Mouse (Mus musculus): ENCODE results near the gene Gck. TPM values are rescaled to one million over a fixed set of nuclear protein-coding genes. Genes with fewer than 3 reads are reported as not detected.
A peak's percentile ranks its signal among the peaks of the same experiment; 100 is the strongest.
"Not testable (repeated sequence)": the region's sequence is repeated elsewhere in the genome, so short reads cannot be mapped to it uniquely, and the experiment has no call there.

The Gck gene
- polyA plus RNA-seq, 1 experiment from 2014 or later: 0.84 TPM

DNA sequence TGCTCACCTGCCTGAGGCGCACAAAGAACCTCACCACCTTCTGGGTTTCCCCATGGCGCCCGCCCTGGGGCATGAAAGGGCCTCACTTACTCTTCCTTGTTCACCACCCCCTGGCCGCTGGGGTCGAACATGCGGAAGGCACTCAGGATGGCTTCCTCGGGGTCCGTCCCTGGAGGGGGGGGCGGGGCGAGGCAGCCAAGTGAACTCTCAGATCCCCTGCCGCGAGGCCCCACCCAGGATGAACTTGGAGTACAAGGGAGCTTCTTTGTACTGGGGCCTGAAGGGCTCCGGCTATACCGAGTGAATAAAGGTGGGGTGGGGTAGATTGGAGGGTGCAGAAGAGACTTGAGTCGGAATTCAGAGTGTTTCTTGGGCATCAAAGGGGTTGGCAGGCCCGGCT lies 52.7 kb downstream of the Gck start:
- peaks cover 16% of the 10 kb centered on the region; the same call in 1 of the 2 replicates for H3K4me1 ChIP-seq (ENCODE audit: insufficient read depth)
- H3K27me3 ChIP-seq (ENCODE audit: insufficient read depth, low read length): no peaks in the 10 kb centered on the region
- H3K9me3 ChIP-seq (ENCODE audit: low read depth, low read length): no peaks in the 10 kb centered on the region
- peak overlapping the region; percentile 17 for H3K4me3 ChIP-seq (ENCODE audit: low read depth, low read length)
- WGBS: 13% methylated on average over 16 of the region's 16 CpGs
- no peak for TF ChIP-seq CTCF (IDR thresholded peaks at IDR 0.05; ENCODE audit: low read depth)
- peak overlapping the region; percentile 7 for H3K27ac ChIP-seq (ENCODE audit: low read depth)
- H3K9ac ChIP-seq: peak overlapping the region; percentile 40; the same call in 1 of the 2 replicates
- H3K4me2 ChIP-seq: peak overlapping the region; percentile 40; the same call in 1 of the 2 replicates
- H3K36me3 ChIP-seq (ENCODE audit: insufficient read depth): no peaks in the 10 kb centered on the region
- ATAC-seq (ENCODE audit: insufficient read depth) (no peak), DNase-seq (no peak)

DNA sequence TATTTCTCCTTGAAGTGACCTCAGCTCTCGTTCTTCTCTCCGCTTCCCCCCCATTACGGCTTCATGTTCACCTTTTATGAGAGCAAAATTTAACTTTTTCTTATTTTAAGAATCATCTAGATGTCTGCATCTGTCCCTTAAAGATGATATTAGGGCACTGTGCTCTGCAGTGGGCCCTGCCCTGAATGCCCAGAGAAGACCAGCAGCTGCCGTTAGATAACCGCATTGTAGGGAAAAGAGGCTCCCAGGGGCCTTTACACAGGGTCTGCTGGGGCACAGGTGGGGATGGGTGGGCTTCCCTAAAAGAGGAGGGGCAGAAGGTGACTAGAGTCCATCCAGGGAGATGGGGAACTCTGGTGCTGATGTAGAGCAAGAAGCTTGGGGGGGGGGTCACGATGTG lies 56.1 kb downstream of the Gck start:
- no peaks in the 10 kb centered on the region for H3K27me3 ChIP-seq (ENCODE audit: insufficient read depth, low read length)
- no peaks in the 10 kb centered on the region for H3K36me3 ChIP-seq (ENCODE audit: insufficient read depth)
- no peaks in the 10 kb centered on the region for H3K9me3 ChIP-seq (ENCODE audit: low read depth, low read length)
- DNase-seq (no peak), ATAC-seq (ENCODE audit: insufficient read depth) (no peak)
- no peak for TF ChIP-seq CTCF (IDR thresholded peaks at IDR 0.05; ENCODE audit: low read depth)
- H3K4me1 ChIP-seq (ENCODE audit: insufficient read depth): peaks cover 7% of the 10 kb centered on the region
- H3K4me3 ChIP-seq (ENCODE audit: low read depth, low read length): no peak overlapping the region
- H3K27ac ChIP-seq (ENCODE audit: low read depth): no peak overlapping the region
- H3K9ac ChIP-seq: no peak overlapping the region
- 62% methylated on average over 6 of the region's 6 CpGs for WGBS
- no peak overlapping the region for H3K4me2 ChIP-seq

DNA sequence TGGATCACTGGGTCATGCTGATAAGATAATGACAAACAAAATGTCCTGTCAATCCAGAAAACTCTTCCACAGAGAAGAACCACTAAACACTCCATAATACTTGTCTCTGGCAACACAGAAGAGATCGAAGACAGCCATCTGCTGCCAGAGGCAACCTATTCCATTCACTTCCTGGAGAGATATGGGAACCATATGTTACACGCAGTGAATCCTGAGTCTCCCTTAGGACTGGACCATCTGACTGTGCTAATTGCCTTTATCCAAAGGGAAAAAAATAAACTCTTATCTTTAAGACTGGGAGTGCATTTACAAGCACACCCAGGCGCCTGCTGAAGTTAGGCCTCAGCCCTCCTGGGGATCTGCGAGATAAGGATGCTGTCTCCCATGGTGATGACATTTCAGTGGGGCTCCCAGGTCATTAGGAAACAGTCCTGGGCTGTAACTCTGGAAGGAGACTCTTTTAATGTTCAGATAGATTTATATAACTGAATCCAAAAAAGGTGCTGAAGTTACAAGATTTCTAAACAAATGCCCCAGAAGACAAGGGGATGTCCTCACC lies 57.0 kb downstream of the Gck start:
- DNase-seq (no peak), ATAC-seq (ENCODE audit: insufficient read depth) (no peak)
- Histone ChIP-seq H3K4me1 (ENCODE audit: insufficient read depth) (peaks cover 5% of the 10 kb centered on the region), H3K9me3 (ENCODE audit: low read depth, low read length) (no peaks in the 10 kb centered on the region), H3K27me3 (ENCODE audit: insufficient read depth, low read length) (no peaks in the 10 kb centered on the region), H3K4me2 (no peak overlapping the region), H3K36me3 (ENCODE audit: insufficient read depth) (no peaks in the 10 kb centered on the region), H3K27ac (ENCODE audit: low read depth) (no peak overlapping the region), H3K9ac (no peak overlapping the region), H3K4me3 (ENCODE audit: low read depth, low read length) (no peak overlapping the region)
- WGBS: 28% methylated on average over 4 of the region's 4 CpGs
- no peak for TF ChIP-seq CTCF (IDR thresholded peaks at IDR 0.05; ENCODE audit: low read depth)

DNA sequence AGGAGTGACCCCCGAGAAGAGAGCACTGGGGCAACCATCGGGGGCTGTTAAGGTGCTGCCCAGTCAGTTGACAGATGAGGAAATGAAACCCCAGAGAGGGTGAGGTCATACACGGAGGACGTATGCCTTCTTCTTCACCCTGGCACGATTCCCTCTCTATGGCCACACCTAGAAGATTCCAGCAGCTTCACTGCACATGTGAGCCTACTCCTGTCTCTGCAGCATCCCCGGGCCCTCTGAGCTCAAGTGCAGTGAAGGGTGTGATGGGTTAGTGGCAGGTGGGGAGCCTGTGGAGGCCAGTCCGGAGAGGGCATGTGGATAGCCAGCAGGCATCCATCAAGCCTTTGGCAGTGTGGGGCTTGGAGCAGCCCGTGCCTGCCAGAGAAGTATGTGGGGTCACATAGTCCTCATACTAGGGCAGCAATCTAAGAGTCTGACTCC lies 57.7 kb downstream of the Gck start:
- H3K4me3 ChIP-seq (ENCODE audit: low read depth, low read length): no peak overlapping the region
- no peak for TF ChIP-seq CTCF (IDR thresholded peaks at IDR 0.05; ENCODE audit: low read depth)
- no peaks in the 10 kb centered on the region for H3K27me3 ChIP-seq (ENCODE audit: insufficient read depth, low read length)
- no peak overlapping the region; the same call in 1 of the 2 replicates for H3K27ac ChIP-seq (ENCODE audit: low read depth)
- no peaks in the 10 kb centered on the region for H3K36me3 ChIP-seq (ENCODE audit: insufficient read depth)
- H3K4me2 ChIP-seq: no peak overlapping the region
- no peaks in the 10 kb centered on the region; the same call in none of the 2 replicates for H3K4me1 ChIP-seq (ENCODE audit: insufficient read depth)
- WGBS: 14% methylated on average over 8 of the region's 8 CpGs
- no peak overlapping the region for H3K9ac ChIP-seq
- peak; percentile 26 for DNase-seq
- peak; percentile 62; the same call in 1 of the 2 replicates for ATAC-seq (ENCODE audit: insufficient read depth)
- no peaks in the 10 kb centered on the region for H3K9me3 ChIP-seq (ENCODE audit: low read depth, low read length)

DNA sequence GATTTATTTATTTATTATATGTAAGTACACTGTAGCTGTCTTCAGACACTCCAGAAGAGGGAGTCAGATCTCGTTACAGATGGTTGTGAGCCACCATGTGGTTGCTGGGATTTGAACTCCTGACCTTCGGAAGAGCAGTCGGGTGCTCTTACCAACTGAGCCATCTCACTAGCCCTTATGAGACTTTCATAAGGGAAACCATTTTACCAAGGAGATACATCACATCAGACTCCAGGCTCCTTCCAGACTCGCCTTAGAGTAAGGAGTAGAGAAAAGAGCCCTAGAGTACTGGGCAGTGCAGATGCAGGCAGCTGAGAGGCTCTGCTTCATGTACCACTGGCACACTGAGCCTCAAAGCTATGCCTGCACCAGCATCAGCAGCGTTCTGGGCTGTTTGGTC lies 61.3 kb downstream of the Gck start:
- WGBS: 29% methylated on average over 5 of the region's 5 CpGs
- not testable (repeated sequence) for ATAC-seq (ENCODE audit: insufficient read depth); H3K27ac ChIP-seq (ENCODE audit: low read depth); H3K27me3 ChIP-seq (ENCODE audit: insufficient read depth, low read length); H3K9me3 ChIP-seq (ENCODE audit: low read depth, low read length); H3K4me3 ChIP-seq (ENCODE audit: low read depth, low read length); H3K36me3 ChIP-seq (ENCODE audit: insufficient read depth); H3K4me1 ChIP-seq (ENCODE audit: insufficient read depth); DNase-seq; H3K4me2 ChIP-seq; H3K9ac ChIP-seq

DNA sequence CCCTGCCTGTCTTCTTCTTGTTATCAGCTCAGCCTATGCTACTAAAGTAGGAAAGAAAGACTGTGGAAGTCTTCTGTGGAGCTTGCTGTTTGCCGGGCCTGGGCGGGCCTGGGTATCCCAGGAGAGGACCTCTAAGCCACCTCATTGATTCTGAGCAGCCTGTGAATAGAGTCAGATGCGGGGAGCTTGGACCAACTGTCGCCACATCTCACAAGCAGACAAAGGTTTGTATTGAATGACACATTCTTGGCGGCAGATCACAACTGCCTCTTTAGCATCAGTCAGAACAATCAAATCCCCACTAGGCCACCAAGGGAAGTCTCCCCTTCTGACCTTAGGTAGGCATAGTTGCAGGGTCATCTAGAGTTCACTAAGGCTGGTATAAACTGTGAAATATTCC lies 62.6 kb downstream of the Gck start:
- Histone ChIP-seq H3K4me2 (no peak overlapping the region), H3K4me3 (ENCODE audit: low read depth, low read length) (no peak overlapping the region), H3K27me3 (ENCODE audit: insufficient read depth, low read length) (no peaks in the 10 kb centered on the region), H3K36me3 (ENCODE audit: insufficient read depth) (no peaks in the 10 kb centered on the region), H3K9ac (no peak overlapping the region; the same call in 1 of the 2 replicates), H3K9me3 (ENCODE audit: low read depth, low read length) (no peaks in the 10 kb centered on the region), H3K4me1 (ENCODE audit: insufficient read depth) (no peaks in the 10 kb centered on the region; the same call in none of the 2 replicates), H3K27ac (ENCODE audit: low read depth) (no peak overlapping the region; the same call in 1 of the 2 replicates)
- ATAC-seq (ENCODE audit: insufficient read depth) (no peak), DNase-seq (no peak)
- WGBS: 31% methylated on average over 5 of the region's 5 CpGs
- TF ChIP-seq CTCF (IDR thresholded peaks at IDR 0.05; ENCODE audit: low read depth): no peak

DNA sequence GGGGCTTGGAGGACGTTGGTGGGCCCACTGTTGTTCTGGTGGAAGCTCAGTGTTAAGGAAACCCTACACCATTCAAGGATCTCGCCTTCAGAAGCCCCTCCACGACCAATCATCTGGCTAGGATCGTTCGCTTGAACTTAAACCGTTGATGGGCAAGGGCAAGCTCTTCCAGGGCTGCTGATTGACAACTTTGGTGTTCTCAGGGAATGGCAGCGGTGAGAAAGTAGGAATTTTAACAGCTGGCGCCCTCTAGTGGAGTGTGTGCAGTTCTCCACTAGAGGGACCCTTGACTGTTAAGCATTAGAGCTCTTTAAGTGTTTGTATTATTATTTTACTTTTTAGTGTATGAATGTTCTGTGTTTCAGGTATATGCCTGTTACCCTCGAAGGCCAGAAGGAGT lies 63.7 kb downstream of the Gck start:
- peak; percentile 91 for DNase-seq
- no peak overlapping the region for H3K4me3 ChIP-seq (ENCODE audit: low read depth, low read length)
- WGBS: 17% methylated on average over 9 of the region's 9 CpGs
- ATAC-seq (ENCODE audit: insufficient read depth): no peak
- H3K9me3 ChIP-seq (ENCODE audit: low read depth, low read length): no peaks in the 10 kb centered on the region
- no peaks in the 10 kb centered on the region for H3K27me3 ChIP-seq (ENCODE audit: insufficient read depth, low read length)
- peak; percentile 87 for TF ChIP-seq CTCF (IDR thresholded peaks at IDR 0.05; ENCODE audit: low read depth)
- no peaks in the 10 kb centered on the region; the same call in none of the 2 replicates for H3K4me1 ChIP-seq (ENCODE audit: insufficient read depth)
- H3K27ac ChIP-seq (ENCODE audit: low read depth): no peak overlapping the region
- no peaks in the 10 kb centered on the region for H3K36me3 ChIP-seq (ENCODE audit: insufficient read depth)
- no peak overlapping the region for H3K4me2 ChIP-seq
- no peak overlapping the region for H3K9ac ChIP-seq
